Mouse (Mus musculus): ENCODE data around the gene Ttyh1. TPM values are rescaled to one million over a fixed set of nuclear protein-coding genes. Genes with fewer than 3 reads are reported as not detected.
A peak's percentile ranks its signal among the peaks of the same experiment; 100 is the strongest.

Ttyh1 gene
- polyA plus RNA-seq, 1 experiment: 21.5 TPM

- Histone ChIP-seq H3K36me3 (ENCODE audit: control insufficient read depth, insufficient read depth, low read length) (no peaks in the 10 kb centered on the region), H3K27me3 (ENCODE audit: control insufficient read depth, insufficient read depth, low read length) (no peaks in the 10 kb centered on the region), H3K27ac (ENCODE audit: insufficient read depth, low read depth, low read length) (no peak overlapping the region), H3K4me3 (ENCODE audit: low read depth, low read length) (no peak overlapping the region), H3K4me1 (ENCODE audit: control insufficient read depth, insufficient read depth, insufficient read length, low read length) (peaks cover 16% of the 10 kb centered on the region)
- TF ChIP-seq CTCF (IDR thresholded peaks at IDR 0.05; ENCODE audit: extremely low read depth, insufficient read length, insufficient replicate concordance, low read depth, low read length) (no peak), POLR2A (IDR thresholded peaks at IDR 0.05; ENCODE audit: low read depth, low read length) (no peak)
- WGBS: 90% methylated on average over 4 of the region's 4 CpGs
These were observed 8.7 kb downstream of the Ttyh1 start for GRCm38 (mm10) chr7:4127894-4128293.

- TF ChIP-seq CTCF (IDR thresholded peaks at IDR 0.05; ENCODE audit: extremely low read depth, insufficient read length, insufficient replicate concordance, low read depth, low read length): no peak
- no peak for TF ChIP-seq POLR2A (IDR thresholded peaks at IDR 0.05; ENCODE audit: low read depth, low read length)
- H3K27ac ChIP-seq (ENCODE audit: insufficient read depth, low read depth, low read length): peak overlapping the region; percentile 48
- 12% methylated on average over 6 of the region's 6 CpGs for WGBS
- H3K4me1 ChIP-seq (ENCODE audit: control insufficient read depth, insufficient read depth, insufficient read length, low read length): peaks cover 16% of the 10 kb centered on the region
- no peak overlapping the region for H3K4me3 ChIP-seq (ENCODE audit: low read depth, low read length)
- no peaks in the 10 kb centered on the region for H3K36me3 ChIP-seq (ENCODE audit: control insufficient read depth, insufficient read depth, low read length)
- no peaks in the 10 kb centered on the region for H3K27me3 ChIP-seq (ENCODE audit: control insufficient read depth, insufficient read depth, low read length)
These were observed 9.7 kb downstream of the Ttyh1 start for GRCm38 (mm10) chr7:4128860-4129259.

GRCm38 (mm10) chr7:4130686-4131452 is 11.7 kb downstream of the Ttyh1 start:
- Histone ChIP-seq H3K27me3 (ENCODE audit: control insufficient read depth, insufficient read depth, low read length) (no peaks in the 10 kb centered on the region), H3K4me3 (ENCODE audit: low read depth, low read length) (no peak overlapping the region), H3K27ac (ENCODE audit: insufficient read depth, low read depth, low read length) (no peak overlapping the region), H3K36me3 (ENCODE audit: control insufficient read depth, insufficient read depth, low read length) (no peaks in the 10 kb centered on the region), H3K4me1 (ENCODE audit: control insufficient read depth, insufficient read depth, insufficient read length, low read length) (peaks cover 16% of the 10 kb centered on the region)
- TF ChIP-seq CTCF (IDR thresholded peaks at IDR 0.05; ENCODE audit: extremely low read depth, insufficient read length, insufficient replicate concordance, low read depth, low read length): peak; percentile 98
- no peak for TF ChIP-seq POLR2A (IDR thresholded peaks at IDR 0.05; ENCODE audit: low read depth, low read length)
- 17% methylated on average over 13 of the region's 13 CpGs for WGBS

GRCm38 (mm10) chr7:4131964-4132363 is 12.8 kb downstream of the Ttyh1 start:
- Histone ChIP-seq H3K27me3 (ENCODE audit: control insufficient read depth, insufficient read depth, low read length) (no peaks in the 10 kb centered on the region), H3K36me3 (ENCODE audit: control insufficient read depth, insufficient read depth, low read length) (no peaks in the 10 kb centered on the region), H3K4me3 (ENCODE audit: low read depth, low read length) (no peak overlapping the region), H3K4me1 (ENCODE audit: control insufficient read depth, insufficient read depth, insufficient read length, low read length) (peaks cover 16% of the 10 kb centered on the region), H3K27ac (ENCODE audit: insufficient read depth, low read depth, low read length) (no peak overlapping the region)
- 93% methylated on average over 8 of the region's 8 CpGs for WGBS
- TF ChIP-seq POLR2A (IDR thresholded peaks at IDR 0.05; ENCODE audit: low read depth, low read length): no peak
- TF ChIP-seq CTCF (IDR thresholded peaks at IDR 0.05; ENCODE audit: extremely low read depth, insufficient read length, insufficient replicate concordance, low read depth, low read length): no peak

GRCm38 (mm10) chr7:4132581-4132980 is 13.4 kb downstream of the Ttyh1 start:
- no peak overlapping the region for H3K27ac ChIP-seq (ENCODE audit: insufficient read depth, low read depth, low read length)
- no peak for TF ChIP-seq POLR2A (IDR thresholded peaks at IDR 0.05; ENCODE audit: low read depth, low read length)
- no peak for TF ChIP-seq CTCF (IDR thresholded peaks at IDR 0.05; ENCODE audit: extremely low read depth, insufficient read length, insufficient replicate concordance, low read depth, low read length)
- H3K27me3 ChIP-seq (ENCODE audit: control insufficient read depth, insufficient read depth, low read length): no peaks in the 10 kb centered on the region
- peaks cover 16% of the 10 kb centered on the region for H3K4me1 ChIP-seq (ENCODE audit: control insufficient read depth, insufficient read depth, insufficient read length, low read length)
- WGBS: 94% methylated on average over 3 of the region's 3 CpGs
- H3K36me3 ChIP-seq (ENCODE audit: control insufficient read depth, insufficient read depth, low read length): no peaks in the 10 kb centered on the region
- H3K4me3 ChIP-seq (ENCODE audit: low read depth, low read length): no peak overlapping the region

GRCm38 (mm10) chr7:4132998-4133397 is 13.8 kb downstream of the Ttyh1 start:
- no peak for TF ChIP-seq CTCF (IDR thresholded peaks at IDR 0.05; ENCODE audit: extremely low read depth, insufficient read length, insufficient replicate concordance, low read depth, low read length)
- TF ChIP-seq POLR2A (IDR thresholded peaks at IDR 0.05; ENCODE audit: low read depth, low read length): no peak
- no peaks in the 10 kb centered on the region for H3K27me3 ChIP-seq (ENCODE audit: control insufficient read depth, insufficient read depth, low read length)
- peaks cover 19% of the 10 kb centered on the region for H3K4me1 ChIP-seq (ENCODE audit: control insufficient read depth, insufficient read depth, insufficient read length, low read length)
- no peak overlapping the region for H3K27ac ChIP-seq (ENCODE audit: insufficient read depth, low read depth, low read length)
- no peaks in the 10 kb centered on the region for H3K36me3 ChIP-seq (ENCODE audit: control insufficient read depth, insufficient read depth, low read length)
- H3K4me3 ChIP-seq (ENCODE audit: low read depth, low read length): no peak overlapping the region
- WGBS: 85% methylated on average over 7 of the region's 7 CpGs

GRCm38 (mm10) chr7:4134911-4135310 is 15.7 kb downstream of the Ttyh1 start:
- Histone ChIP-seq H3K27me3 (ENCODE audit: control insufficient read depth, insufficient read depth, low read length) (no peaks in the 10 kb centered on the region), H3K27ac (ENCODE audit: insufficient read depth, low read depth, low read length) (no peak overlapping the region), H3K4me3 (ENCODE audit: low read depth, low read length) (no peak overlapping the region), H3K36me3 (ENCODE audit: control insufficient read depth, insufficient read depth, low read length) (peaks cover 11% of the 10 kb centered on the region), H3K4me1 (ENCODE audit: control insufficient read depth, insufficient read depth, insufficient read length, low read length) (peaks cover 11% of the 10 kb centered on the region)
- TF ChIP-seq POLR2A (IDR thresholded peaks at IDR 0.05; ENCODE audit: low read depth, low read length): no peak
- no peak for TF ChIP-seq CTCF (IDR thresholded peaks at IDR 0.05; ENCODE audit: extremely low read depth, insufficient read length, insufficient replicate concordance, low read depth, low read length)
- WGBS: 53% methylated on average over 5 of the region's 5 CpGs

Data from small intestine, adult 2 months (tissue).